Mouse (Mus musculus) embryo, embryonic 10 days (tissue): ENCODE measurements around the gene Gm3045.

Experiments used
- DNase-seq: peaks from one replicate; pipeline ENCODE4 v3.0.0-alpha.2; 2015; ENCODE audit warnings: low spot score

The Gm3045 gene

DNA sequence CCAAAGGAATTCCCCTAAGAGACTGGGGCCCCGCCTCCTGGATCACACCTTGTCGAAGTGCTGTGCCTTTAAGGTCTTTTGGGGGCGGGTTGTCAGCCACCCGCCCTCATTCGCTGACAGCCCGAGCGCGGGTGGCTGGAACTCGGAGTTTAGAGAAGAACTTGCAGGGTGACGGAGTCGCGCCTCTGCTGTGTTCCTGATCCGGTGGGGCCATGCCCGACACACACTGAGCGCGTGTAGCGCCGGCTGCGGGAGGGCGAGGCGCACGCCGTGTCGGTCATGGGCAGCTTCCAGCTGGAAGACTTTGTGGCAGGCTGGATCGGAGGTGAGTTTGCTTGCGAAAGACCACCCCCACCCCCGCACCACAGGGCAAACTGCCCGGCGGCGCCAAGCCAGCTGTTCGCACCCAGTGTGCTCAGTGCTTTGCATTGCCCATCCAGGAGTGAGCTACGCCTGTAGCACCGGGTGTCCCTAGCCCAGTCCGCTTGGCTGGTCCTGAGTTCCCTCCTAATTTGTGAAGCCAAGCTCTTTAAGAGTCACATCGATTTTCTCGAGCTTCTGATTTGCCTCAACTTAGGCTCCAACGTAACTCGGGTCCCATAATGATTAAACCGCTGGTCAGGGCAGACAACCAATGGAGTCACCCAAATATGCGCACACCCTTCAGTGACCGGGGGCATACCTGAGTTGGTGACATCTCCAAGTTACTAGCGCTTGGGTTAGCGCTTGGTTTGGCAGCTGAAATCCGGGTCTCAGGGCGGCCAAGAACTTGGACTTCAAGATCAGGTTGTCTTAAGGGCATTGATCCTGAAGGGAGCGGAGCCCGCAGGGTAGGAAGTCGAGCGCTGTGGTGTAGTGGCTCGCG lies 12.0 kb downstream of the Gm3045 start, which contains the start of gene Slc25a48:
Gene Slc25a48 (plus strand): TSS at position 145 of the 865 bp plus-strand sequence.
- DNase-seq = peak; percentile 48

DNA sequence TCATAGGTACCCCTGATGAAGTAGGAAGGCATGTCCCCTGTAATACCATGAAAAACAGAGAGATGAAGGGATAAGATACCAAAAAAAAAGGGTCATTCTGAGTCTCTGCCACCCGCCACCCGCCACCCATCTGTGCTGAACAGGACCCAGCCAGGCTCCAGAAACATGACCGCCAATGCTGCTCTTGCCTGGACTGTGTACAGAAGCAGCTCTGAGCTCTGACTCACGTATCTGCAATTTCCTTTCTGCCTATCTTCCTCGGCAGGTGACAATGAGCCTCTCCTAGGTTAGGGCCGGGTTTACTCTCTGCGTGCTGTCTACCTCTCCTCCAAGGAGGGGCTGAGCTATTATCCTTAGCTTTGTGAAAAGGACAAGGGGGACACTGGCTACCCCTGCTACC lies 17.0 kb downstream of the Gm3045 start:
- DNase-seq = no peak

DNA sequence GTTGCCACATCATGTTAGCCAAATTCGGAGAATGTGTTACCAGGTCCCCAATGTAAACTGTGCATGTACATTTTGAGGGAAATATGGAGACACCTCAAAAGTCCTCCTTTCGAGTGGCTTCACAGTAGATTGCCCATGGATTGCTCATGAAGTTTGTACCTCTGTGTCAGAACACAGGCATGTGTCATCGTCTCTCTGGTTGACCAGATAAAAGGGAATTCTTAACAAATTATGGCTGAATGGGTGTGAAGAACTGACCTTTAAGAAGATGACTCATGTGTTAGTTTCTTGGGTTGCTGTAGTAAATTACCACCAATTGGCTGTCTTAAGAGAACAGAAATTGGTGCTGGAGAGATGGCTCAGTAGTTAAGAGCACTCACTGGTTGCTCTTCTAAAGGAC lies 17.7 kb downstream of the Gm3045 start:
- DNase-seq = no peak

DNA sequence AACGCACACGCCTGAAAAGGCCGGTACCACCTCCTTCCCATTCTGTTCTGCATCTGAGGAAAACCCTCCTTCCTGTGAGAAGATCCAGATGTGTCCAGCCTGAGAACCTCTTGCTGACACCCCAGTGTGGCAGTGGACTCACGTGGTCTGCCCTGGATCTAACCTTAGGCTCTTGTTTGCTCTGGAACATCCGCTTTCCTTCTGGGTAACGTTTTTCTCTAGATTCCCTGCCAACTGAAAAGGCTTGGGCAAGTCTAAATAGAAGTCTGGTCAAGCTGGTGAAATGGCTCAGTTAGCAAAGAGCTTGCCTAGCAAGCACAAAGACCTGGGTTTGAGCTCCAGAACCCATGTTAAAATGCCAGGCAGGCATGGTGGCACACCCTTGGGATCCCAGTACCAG lies 18.6 kb downstream of the Gm3045 start:
- no peak for DNase-seq

DNA sequence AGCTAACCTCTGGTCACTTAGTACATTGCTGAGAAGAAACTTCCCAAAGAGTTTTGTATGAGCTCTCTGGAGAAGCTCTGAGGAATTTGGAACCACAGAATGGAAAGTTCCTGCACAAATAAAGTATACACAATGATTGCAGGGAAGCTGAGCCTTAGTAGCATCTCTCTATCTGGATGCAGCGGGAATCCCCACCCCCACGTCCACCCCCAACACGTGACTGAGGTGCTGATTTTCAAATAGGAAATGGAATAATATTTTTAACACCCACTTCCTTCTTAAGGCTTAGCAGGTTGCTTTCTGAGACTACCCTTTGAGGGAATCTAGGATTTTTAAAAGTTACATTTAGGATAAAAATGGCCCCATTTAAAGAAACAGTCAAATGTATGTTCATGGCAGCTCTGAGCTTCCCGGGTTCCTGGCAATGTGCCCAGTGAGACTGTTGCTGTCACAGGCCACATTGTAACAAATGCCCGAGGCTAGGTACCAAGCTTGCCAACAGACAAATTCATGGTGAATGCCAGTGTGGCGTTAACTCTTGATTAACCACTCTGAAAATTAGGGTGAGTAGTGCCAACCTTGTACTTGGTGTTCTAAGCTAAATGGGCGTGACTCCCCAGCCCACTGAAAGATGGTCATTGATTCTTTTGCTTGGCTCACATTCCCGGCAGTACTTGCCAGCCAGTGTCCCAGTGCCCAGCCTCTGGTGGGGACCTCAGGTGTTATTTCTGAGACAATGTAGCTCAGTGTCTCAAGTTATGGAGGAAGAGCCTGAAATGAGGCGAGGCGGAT lies 23.0 kb downstream of the Gm3045 start:
- no peak for DNase-seq

DNA sequence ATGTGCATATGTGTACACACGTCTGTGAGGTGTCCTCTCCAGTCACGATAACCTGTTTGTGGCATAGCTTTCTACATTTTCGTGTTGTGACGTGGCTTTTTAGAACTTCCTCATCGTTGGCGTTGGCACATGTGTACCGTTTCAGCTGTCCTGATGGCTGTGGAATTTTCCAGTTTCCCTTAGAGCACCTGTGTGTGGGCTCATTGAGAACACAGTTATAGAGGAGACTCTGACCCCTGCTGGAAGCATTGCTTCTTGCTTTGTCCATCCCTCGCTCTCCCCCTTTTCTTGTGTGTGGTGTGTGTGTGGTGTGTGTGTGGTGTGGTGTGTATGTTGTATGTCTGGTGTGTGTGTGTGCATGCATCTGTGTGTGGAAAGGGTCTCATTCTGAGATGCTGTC lies 23.6 kb downstream of the Gm3045 start:
- no peak for DNase-seq

DNA sequence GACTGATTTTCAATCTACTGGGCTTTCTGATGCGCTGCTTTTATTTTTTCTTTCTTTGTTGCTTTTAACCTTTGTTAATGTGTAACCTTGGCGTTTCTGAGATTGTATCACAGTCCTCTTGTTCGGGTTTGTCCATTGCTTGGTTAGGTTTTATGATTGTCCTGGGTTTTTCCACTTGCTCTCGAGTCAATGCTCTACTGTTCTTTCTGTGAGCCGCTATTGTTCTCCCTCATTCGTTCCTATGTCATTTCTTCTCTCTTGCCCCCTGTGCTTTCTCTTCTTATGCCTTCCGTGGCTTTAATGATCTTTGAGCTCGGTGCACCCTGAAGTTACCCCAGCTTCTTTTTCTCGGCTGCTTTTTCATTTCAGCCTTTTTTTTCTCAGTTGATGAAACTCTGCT lies 31.6 kb downstream of the Gm3045 start:
- DNase-seq = no peak

DNA sequence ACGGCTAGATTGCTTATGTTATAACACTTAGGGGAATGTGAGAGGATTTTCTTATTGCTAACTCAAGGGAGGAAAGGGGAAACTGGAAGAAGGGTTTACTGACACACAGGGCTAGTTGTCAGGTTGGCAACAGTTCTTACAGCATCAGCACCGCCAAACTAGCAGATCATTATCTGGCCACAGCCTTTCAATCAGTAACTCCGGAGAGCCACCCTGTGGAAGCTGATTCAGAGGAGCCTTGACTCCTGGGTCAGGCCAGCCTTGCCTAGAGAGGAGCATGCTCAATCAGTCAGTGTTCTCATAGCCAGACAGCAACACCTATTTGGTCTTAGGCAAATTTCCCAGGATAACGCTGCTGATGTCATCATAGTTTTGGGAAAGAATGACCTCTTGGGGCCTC lies 35.1 kb downstream of the Gm3045 start:
- no peak for DNase-seq

DNA sequence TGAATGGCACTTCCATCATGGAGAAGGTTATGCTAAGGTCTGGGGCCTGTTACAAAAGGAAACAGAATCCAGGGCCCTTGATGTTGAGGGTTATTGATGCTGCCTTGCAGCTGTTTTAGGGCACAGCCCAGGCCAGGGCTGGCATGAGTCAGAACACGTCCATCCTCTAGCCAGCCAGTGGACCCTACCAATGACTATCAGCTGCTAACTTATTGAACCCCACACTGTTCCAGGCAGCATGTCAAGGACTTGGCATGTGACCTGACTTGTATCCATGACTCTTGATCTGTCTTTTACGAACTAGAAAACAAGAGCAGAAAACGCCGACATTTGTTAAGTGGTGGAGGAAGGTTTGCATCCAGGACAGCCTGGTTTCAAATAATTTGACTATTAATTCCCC lies 36.4 kb downstream of the Gm3045 start:
- no peak for DNase-seq

DNA sequence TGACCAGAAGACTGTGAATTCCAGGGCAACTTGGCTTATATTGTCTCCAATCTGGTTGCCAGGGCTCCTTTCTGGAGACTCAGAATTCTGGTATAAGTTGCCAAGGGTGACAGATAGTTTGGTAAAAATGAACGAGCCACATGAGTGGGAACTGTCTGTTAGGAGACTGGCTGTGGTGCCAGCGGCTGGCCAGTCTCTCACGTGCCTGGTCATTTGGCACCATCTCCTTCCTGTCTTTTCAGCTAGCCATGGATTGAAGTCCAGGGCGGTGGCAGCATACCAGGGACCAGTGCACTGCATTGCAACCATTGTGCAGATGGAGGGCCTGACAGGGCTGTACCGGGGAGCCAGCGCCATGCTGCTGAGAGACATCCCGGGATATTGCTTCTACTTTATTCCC lies 36.9 kb downstream of the Gm3045 start:
- no peak for DNase-seq

DNA sequence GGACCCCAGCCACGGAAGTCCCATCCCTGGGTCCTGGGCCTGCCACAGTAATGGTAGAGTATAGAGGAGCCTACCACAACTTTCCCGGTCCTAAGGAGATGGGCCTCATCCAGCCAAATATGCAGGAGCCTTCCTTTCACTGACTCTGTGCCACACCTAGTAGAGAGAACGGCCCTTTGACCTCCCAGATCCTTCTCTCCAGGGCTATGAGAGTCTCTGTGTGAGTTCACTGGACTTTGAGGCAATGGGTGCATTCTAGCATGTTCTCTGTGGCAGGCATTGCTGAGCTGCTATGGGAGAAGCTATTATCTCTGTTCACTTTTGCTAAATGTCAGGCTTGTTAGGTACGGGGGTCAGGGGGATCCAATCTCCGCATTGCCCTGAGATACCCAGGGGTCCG lies 37.4 kb downstream of the Gm3045 start:
- DNase-seq = no peak

DNA sequence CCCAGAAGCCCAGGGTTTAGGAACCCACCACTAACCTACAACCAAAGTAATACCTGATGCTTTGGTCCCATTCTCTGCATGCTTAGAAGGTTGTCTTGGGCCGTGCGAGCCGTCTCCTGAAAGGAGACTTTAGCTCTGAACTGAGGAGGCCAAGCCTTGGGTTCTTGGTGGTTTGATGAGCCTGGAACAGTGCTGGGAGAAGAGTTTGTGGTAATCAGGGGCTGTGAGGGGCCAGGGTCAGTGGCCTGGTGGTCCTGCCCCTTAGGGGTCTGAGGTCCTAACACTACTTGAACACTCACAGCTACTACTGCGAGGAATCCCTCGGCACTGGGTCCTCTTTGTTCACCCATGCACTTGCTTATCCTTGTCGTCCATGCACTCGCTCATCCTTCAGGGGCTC lies 41.4 kb downstream of the Gm3045 start:
- no peak for DNase-seq

DNA sequence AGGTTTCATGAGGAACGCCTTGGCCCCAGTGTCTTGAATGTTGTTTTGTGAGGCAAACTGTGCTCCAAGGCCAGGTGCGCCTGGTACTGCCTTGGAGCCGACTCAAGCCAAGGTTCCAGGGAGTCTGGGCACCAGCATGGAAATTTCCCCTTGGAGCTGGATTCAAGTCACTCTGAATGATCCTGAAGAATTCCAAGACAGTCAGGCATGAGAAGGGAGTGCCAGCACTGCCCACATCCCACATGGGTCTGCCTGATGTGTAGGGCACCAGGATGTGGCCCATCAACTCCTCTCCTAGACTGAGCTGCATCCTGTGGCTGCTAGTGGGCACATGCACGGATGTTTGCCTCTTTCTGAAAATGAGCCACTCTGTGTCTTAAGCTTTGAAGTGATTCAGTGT lies 42.1 kb downstream of the Gm3045 start:
- no peak for DNase-seq

DNA sequence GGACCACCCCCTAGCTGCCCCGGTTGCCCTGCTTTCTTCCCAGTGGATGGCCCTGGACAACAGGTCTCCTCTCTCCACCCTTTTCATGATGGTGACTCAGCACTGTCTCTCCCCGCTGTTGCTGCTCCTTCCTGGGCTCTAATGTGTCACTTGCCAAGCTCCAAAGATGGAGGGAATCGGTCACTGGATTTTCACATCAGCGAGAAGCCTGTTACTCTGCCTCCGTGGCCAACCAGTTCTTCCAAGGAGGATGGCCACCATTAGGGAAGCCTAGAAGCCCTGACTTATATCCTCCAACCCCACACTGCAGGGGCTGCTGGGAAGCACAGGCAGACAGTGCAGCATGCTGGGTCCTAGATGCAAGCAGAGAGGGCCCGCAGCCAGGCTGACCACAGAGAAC lies 44.8 kb downstream of the Gm3045 start:
- DNase-seq = no peak

DNA sequence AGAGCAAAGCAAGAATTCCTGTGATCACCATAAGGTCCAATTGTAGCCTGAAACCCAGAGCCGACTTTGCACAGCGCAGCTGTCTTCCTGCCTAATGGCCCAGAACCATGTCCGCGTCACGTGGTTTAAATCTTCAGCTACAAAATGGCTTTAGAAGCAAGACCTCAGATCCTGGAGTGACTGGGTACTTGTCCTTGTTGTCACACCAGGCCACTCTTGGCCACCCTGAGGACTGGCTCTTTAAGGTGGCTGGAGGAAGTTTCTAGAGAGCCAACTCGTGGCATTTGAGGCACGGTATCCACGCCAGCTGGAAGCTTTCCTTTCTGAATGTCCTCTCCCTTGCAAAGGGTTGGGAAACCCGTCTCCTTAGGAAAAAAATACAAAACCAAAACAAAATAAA lies 45.6 kb downstream of the Gm3045 start:
- DNase-seq = no peak

DNA sequence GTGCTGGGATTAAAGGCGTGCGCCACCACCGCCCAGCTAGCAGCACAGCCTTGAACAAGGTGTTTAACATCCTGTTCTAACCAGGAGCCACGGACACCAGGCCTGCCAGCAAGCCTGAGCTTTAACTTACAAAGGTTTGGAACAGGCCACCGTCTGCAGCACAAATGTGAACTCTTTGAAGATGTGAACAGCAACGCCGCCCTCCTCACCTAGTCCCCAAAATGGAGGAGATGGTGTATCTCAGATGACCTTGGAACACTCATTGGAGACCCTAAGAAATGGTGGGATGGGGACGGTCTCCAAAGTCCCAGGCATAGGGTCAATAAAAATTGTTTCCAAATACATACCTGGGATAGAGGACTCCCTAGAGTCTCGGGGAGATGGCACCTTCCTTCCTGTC lies 46.3 kb downstream of the Gm3045 start:
- DNase-seq = no peak

DNA sequence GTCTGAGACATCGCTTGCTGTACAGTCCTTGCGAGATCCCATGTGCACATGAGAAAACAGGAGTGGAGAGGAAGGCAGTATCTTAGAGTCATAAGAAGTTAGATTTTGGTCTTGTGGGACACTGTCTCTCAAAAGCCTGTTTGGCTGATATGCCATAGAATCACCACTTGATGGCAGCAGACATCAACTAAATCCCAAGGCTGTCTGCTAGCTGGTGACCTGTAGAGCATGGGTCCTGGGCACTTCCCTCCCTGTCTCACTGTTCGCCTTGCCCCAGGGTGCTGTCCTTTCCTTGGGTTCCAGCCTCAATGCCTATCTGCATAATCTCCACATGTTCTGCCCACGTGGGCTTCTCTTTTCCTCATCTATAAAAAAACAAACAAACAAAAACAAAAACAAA lies 49.0 kb downstream of the Gm3045 start:
- DNase-seq = peak; percentile 83

DNA sequence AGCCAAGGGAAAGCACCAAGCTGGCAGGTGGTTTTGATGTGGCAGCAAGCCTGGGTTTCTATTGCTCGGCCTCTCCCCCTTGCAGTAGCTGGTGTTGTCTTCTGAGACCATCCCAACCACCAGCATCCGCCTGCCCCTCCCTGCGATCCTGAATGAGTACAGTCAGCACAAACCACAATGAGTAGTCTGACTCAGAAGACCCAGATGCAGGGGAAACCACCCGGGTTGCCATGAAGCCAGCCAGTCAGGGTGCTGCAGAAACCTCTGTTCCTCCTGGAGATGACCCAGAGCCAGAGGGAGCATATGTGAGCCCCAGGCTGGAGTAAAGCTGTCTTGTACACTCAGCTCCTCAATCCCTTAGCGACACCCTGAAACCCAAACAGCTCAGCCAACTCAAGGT lies 50.4 kb downstream of the Gm3045 start:
- DNase-seq = no peak

DNA sequence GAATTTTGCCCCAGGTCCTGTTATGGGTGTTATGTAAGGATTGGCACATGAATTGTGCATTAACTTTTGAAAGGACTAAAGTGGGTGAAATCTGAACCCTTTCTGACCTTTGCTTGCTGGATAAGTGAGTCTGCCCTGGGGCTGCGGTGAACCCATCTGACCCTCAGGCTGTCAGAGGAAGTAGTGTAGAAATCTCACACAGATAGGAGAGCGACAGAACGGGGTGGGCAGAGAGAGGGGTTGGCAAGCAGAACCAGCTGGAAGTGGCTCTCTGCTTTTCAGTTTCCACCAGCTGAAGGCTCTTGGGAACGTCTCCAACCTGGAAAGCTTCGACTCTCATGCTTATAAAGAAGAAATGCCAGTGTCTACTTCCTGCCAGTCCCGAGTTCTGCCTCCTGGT lies 50.9 kb downstream of the Gm3045 start:
- no peak for DNase-seq

DNA sequence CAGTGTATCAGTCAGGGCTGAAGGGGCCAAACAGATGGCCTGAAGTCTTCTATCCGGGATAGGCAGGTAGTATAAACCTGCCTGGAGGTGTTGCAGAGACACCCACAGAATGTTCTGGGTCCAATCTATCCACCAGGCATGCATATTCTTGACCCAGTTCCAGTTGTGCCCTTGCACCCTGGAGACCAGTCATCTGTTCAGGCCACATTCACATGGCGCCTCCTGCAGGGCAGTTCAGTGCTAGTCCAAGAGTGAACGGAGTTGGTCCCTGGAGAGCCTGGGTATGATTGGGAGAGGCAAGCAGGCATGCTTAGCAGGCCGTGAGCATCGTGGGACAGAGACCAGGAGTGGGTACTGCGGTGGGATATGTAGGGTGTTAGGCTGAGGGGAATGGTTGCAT lies 51.6 kb downstream of the Gm3045 start:
- no peak for DNase-seq

DNA sequence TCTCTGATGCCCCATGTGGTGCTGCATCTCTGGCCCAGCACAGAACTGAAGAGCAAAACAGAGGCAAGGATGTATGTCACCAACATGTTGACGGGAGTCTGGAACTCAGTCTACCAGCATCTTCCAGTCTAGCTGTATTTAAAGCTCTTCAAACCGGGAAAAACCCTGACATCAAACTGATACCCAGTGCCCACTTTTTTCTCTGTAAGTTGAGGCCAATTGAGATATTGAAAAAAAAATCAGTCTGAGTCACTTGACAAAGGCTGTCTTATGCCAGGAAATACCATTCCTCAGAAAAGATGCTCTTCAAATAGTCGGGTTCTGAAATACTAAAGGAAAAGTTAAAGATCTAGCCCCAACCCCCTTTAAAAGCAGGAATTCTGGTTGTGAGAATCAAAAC lies 55.8 kb downstream of the Gm3045 start, which contains the start of gene Il9:
Gene Il9 (minus strand): TSS at position 101 of the 400 bp plus-strand sequence.
- DNase-seq = no peak
